Mouse (Mus musculus) neural tube, embryonic 14.5 days (tissue): ENCODE data around the gene Gm20388. TPM values are rescaled to one million over a fixed set of nuclear protein-coding genes. Genes with fewer than 3 reads are reported as not detected.

Experiments
- ATAC-seq: fragments of 200-750 bp; cut with Nextera tagmentation; 2 replicates; pipeline ENCODE4 v1.8.0; 2017; ENCODE audit warnings: low read depth, mild to moderate bottlenecking, moderate TSS enrichment, moderate library complexity
- H3K27ac ChIP-seq: fragments of 300-500 bp; sonication (generic); 2 replicates; pipeline ENCODE4 v1.5.1; 2014; ENCODE audit warnings: low read depth, mild to moderate bottlenecking, control low read depth, low read length, moderate library complexity, mixed read lengths
- H3K27me3 ChIP-seq: fragments of 300-500 bp; sonication (generic); 2 replicates; pipeline ENCODE4 v1.6.1; 2014; ENCODE audit warnings: low read length; ENCODE audit not compliant: control insufficient read depth, insufficient read depth
- H3K36me3 ChIP-seq: fragments of 300-500 bp; sonication (generic); 2 replicates; pipeline ENCODE4 v1.6.1; 2014; ENCODE audit warnings: low read length, mixed read lengths; ENCODE audit not compliant: control insufficient read depth, insufficient read depth
- H3K4me1 ChIP-seq: fragments of 300-500 bp; sonication (generic); 2 replicates; pipeline ENCODE4 v1.6.1; 2014; ENCODE audit warnings: low read length; ENCODE audit not compliant: control insufficient read depth, insufficient read depth
- H3K4me2 ChIP-seq: fragments of 300-500 bp; sonication (generic); 2 replicates; pipeline ENCODE4 v1.6.1; 2014; ENCODE audit warnings: mild to moderate bottlenecking, low read depth, low read length, control low read depth
- H3K4me3 ChIP-seq: fragments of 300-500 bp; sonication (generic); 2 replicates; pipeline ENCODE4 v1.5.1; 2014; ENCODE audit warnings: low read depth, low read length, control low read depth, mixed read lengths
- H3K9ac ChIP-seq: fragments of 300-500 bp; sonication (generic); replicated peaks from 2 replicates; pipeline ENCODE4 v1.6.1; 2014; ENCODE audit warnings: low read depth, mild to moderate bottlenecking, control low read depth, low read length, mixed read lengths
- H3K9me3 ChIP-seq: fragments of 300-500 bp; sonication (generic); 2 replicates; pipeline ENCODE4 v1.6.1; 2016; ENCODE audit warnings: low read length; ENCODE audit not compliant: control insufficient read depth
- WGBS: fragments of 180-500 bp; shearing (Covaris S2); extraction: QIAGEN DNeasy Blood & Tissue Kit; methylation state at CpG from one replicate; pipeline ENCODE4 v1.1.7; 2014; 5-methylcytosine and 5-hydroxymethylcytosine counted together
- polyA plus RNA-seq: library from polyadenylated mRNA; unstranded; fragments of >200 nt; fragmentation: Nextera tagmentation; extraction: Ambion mirVana; gene quantifications from 2 replicates; pipeline ENCODE4 v1.2.1, GENCODE M21; 2014

The Gm20388 gene
- polyA plus RNA-seq, 1 experiment from 2014 or later = 10.3 TPM

DNA sequence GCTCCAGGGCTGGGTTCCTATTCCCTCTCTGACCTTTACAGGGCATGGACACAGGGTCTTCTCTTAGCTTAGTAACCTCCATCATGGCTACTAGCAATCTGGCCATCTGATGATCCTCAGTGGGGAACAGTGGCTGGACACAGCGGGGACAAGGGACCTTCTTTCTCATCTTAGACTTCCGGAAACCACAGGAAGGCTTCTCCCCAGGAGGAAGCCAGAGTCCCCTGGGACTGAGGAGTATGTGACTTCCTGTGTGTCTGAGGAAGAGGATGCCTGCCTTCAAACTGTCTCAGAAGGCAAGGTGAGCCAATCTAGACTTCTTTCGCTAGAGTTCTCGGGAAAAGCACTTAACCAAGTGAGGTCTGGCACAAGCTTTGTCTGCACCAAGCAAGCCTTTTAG, 789.4 kb downstream of the Gm20388 start:
- no peak for ATAC-seq
- Histone ChIP-seq H3K27ac (no peak overlapping the region), H3K27me3 (no peaks in the 10 kb centered on the region), H3K9me3 (no peaks in the 10 kb centered on the region), H3K4me2 (no peak overlapping the region), H3K36me3 (no peaks in the 10 kb centered on the region), H3K9ac (no peak overlapping the region), H3K4me1 (no peaks in the 10 kb centered on the region), H3K4me3 (no peak overlapping the region)
- 88% methylated on average over 4 of the region's 4 CpGs for WGBS

DNA sequence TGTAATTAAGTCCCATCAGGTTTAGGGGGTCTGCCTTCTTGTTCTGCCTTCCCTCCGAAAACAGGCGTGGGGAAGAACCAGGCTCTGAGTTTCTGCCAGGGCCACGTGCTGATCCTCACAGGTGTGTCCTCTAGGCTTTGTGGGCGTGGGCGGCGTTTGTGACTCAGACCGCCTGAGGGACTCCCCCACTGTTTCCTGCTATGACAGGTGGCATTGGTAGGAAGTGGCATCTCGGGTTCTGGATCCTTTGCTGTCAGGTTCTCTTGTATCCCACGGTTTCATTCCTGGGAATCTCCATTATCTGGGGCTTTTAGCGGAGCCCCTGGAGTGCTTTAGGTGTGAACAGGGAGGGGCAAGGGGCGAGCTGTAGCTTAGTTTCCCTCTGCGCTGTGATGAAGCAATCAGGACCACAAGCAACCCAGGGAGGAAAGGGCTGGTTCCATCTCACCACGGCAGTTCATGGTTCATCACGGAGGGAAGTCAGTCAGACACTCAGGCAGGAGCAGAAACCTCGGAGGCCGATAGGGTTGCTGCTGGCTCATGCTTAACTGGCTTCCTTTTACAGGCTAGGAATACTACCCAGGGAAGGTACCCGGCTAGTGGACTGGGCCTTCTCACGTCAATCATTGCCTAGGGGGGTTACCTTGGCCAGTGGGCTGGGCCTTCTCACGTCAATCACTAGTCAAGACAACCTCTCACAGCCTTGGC, 791.3 kb downstream of the Gm20388 start:
- ATAC-seq = no peak
- no peak overlapping the region for H3K4me2 ChIP-seq
- H3K27me3 ChIP-seq = no peaks in the 10 kb centered on the region
- no peak overlapping the region for H3K27ac ChIP-seq
- H3K36me3 ChIP-seq = no peaks in the 10 kb centered on the region
- no peak overlapping the region for H3K9ac ChIP-seq
- H3K4me1 ChIP-seq = no peaks in the 10 kb centered on the region
- 60% methylated on average over 19 of the region's 19 CpGs for WGBS
- H3K9me3 ChIP-seq = no peaks in the 10 kb centered on the region
- no peak overlapping the region for H3K4me3 ChIP-seq

DNA sequence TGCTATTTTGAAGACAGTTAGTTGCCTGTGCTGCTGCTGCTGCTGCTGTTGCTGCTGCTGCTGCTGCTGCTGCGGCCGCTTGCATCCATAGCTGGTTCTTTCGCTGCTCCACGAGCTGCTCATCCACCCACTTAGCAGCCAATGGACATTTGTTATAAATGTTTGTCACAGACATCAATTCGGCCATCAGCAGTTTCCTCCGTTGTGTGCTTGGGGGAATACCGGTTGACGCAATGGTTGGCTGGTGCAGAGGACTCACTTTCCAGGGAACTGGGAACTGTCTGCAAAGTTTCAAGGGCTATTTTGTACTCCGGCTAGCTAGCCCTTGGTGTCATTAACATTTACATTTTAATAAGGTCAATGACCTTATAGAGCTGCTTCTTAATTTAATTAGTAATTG, 793.6 kb downstream of the Gm20388 start:
- no peak for ATAC-seq
- H3K36me3 ChIP-seq = no peaks in the 10 kb centered on the region
- WGBS = 24% methylated on average over 9 of the region's 9 CpGs

DNA sequence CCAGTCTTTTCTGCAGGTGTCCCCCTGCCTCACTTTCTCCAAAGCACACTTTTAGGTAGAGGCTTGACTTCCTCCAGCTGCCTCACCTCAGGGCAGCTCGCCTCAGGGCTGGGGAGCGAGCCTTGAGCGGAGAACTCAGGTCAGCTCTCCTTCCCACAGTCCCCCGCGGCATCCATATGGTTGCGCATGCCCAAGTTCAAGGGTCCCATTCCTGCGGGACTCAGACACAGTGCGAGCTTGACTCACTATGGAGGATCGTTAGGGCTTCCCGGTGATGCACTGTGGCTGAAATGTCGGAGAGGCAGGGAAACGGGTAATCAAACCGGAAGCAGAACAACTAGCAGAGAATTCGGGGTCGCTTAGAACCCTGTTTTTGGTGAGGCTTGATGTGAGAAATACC, 794.5 kb downstream of the Gm20388 start:
- H3K4me2 ChIP-seq = no peak overlapping the region
- H3K36me3 ChIP-seq = no peaks in the 10 kb centered on the region
- WGBS = 76% methylated on average over 15 of the region's 15 CpGs
- no peaks in the 10 kb centered on the region for H3K4me1 ChIP-seq
- no peaks in the 10 kb centered on the region for H3K27me3 ChIP-seq
- no peak overlapping the region for H3K27ac ChIP-seq
- no peak overlapping the region for H3K4me3 ChIP-seq
- no peak for ATAC-seq
- no peaks in the 10 kb centered on the region for H3K9me3 ChIP-seq
- H3K9ac ChIP-seq = no peak overlapping the region

More for the DNA sequence above, 793.6 kb downstream of the Gm20388 start:
- H3K27ac ChIP-seq = no peak overlapping the region
- H3K4me3 ChIP-seq = no peak overlapping the region
- no peaks in the 10 kb centered on the region for H3K27me3 ChIP-seq
- H3K9me3 ChIP-seq = no peaks in the 10 kb centered on the region
- no peak overlapping the region for H3K4me2 ChIP-seq
- H3K9ac ChIP-seq = no peak overlapping the region
- no peaks in the 10 kb centered on the region for H3K4me1 ChIP-seq

DNA sequence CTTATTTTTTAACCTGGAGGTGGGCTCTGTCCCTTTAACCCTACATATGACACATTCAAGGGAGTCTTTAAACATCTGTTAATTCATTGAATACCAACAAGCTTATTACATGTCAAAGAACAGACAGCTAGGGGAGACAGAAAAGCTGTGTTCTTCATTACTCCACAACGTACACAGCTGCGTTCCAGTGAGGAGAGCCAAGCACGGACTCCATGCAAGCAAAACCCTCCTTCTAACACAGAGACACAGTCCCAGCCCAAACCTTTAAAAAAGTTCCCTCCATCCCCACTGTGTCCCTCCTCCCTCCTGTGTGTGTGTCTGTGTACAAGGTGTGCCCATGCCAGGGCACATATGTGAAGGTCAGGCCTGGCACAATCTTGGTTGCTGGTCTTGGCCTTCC, 795.6 kb downstream of the Gm20388 start:
- no peaks in the 10 kb centered on the region for H3K36me3 ChIP-seq
- H3K4me2 ChIP-seq = no peak overlapping the region
- 88% methylated on average over 3 of the region's 3 CpGs for WGBS
- no peaks in the 10 kb centered on the region for H3K9me3 ChIP-seq
- no peak overlapping the region for H3K27ac ChIP-seq
- no peak for ATAC-seq
- no peak overlapping the region for H3K4me3 ChIP-seq
- H3K4me1 ChIP-seq = no peaks in the 10 kb centered on the region
- H3K9ac ChIP-seq = no peak overlapping the region
- H3K27me3 ChIP-seq = no peaks in the 10 kb centered on the region

DNA sequence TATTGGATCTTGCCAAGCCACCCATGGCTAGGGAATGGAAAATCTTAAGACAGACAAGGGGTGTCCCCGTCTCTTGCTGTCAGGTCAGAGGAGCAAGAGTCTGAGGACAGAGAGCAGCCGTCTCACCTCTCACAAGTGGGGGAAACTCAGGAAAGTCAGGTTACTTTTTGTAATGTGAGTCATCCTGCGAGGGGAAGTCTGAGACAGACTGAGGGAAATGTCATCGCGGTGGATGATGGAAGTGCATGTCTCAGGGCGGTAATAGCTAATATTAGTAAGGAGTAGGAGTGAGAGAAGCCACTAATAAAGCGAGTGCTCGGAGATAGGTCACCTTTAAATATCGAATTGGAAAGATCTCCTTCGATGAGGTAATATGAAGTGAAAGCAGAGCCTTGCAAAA, 798.5 kb downstream of the Gm20388 start:
- Histone ChIP-seq H3K27me3 (no peaks in the 10 kb centered on the region), H3K4me1 (no peaks in the 10 kb centered on the region), H3K4me3 (no peak overlapping the region), H3K4me2 (no peak overlapping the region), H3K9ac (no peak overlapping the region), H3K27ac (no peak overlapping the region), H3K9me3 (no peaks in the 10 kb centered on the region), H3K36me3 (no peaks in the 10 kb centered on the region)
- ATAC-seq = no peak
- 83% methylated on average over 10 of the region's 10 CpGs for WGBS

GRCm38 (mm10) chr8:120715200-120715599, 804.6 kb downstream of the Gm20388 start:
- H3K9me3 ChIP-seq = no peaks in the 10 kb centered on the region
- no peaks in the 10 kb centered on the region for H3K4me1 ChIP-seq
- ATAC-seq = no peak
- H3K9ac ChIP-seq = no peak overlapping the region
- H3K27ac ChIP-seq = no peak overlapping the region
- 87% methylated on average over 6 of the region's 6 CpGs for WGBS
- H3K4me3 ChIP-seq = no peak overlapping the region
- no peaks in the 10 kb centered on the region for H3K36me3 ChIP-seq
- no peak overlapping the region for H3K4me2 ChIP-seq
- H3K27me3 ChIP-seq = no peaks in the 10 kb centered on the region

DNA sequence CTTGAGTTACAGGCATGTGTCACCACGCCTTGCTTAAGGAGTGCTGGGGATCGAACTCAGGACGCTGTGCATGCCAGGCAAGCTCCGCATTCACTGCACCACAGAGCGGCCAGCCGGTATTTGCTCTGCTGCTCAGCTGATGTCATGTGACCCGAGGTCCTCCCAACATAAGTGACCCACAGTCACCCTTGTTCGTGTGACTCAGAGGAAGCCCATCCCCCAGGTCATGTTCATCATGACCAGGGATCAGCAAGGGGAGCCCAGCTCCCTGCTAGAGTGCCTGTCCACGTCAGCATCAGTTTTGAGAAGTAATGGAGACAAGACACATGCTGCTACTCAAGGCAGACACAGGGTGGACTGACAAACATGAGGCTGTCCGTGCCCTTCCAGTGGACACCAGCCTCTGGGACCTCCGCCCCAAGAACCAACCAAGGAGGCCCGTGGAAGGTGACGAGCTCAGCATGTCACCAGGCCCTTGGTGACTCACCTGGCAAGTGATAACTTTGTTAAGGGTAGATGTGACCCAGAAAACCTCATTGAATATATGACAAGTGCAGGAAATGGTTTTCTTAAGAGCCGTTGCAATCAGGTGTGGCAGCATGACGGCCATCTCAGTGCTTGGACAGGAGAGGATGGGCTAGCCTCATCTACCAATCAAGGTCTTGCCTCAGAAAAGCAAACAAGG, 805.5 kb downstream of the Gm20388 start:
- 82% methylated on average over 15 of the region's 15 CpGs for WGBS
- H3K36me3 ChIP-seq = no peaks in the 10 kb centered on the region
- H3K27ac ChIP-seq = no peak overlapping the region
- no peaks in the 10 kb centered on the region for H3K4me1 ChIP-seq
- no peaks in the 10 kb centered on the region for H3K9me3 ChIP-seq
- H3K9ac ChIP-seq = no peak overlapping the region
- H3K4me2 ChIP-seq = no peak overlapping the region
- ATAC-seq = no peak
- no peak overlapping the region for H3K4me3 ChIP-seq
- H3K27me3 ChIP-seq = no peaks in the 10 kb centered on the region

DNA sequence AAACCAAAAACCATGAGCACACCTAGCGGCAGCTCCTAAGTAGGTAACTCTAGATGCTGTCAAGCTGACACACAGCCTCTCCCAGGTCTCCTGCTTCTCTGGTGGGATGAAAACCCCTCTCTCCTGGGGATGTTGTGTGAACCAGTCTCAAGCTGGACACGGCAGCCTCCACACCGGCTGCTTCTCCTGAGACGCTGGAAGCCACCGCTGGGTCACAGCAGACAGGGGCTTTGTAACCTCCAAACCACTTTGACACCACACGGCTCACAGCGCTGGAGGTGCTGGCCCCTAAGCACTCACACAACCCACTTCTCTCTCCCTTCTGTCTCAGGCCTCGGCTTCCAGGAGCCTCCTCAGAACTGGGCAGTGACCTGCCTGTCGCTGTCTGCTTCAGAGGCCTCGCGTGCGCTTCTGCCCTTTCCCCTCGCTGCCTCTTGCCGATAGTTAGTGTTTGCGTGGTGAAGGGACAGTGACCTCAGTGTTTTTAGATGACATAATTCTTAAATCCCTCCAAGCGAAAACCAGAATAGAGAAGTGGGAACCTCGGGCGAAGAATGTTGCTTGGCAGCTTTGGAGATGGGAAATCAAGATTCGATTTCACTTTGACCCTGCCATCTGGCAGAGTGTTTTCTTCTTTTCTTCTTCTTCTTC, 809.1 kb downstream of the Gm20388 start:
- H3K9ac ChIP-seq = no peak overlapping the region
- no peaks in the 10 kb centered on the region for H3K36me3 ChIP-seq
- no peak for ATAC-seq
- no peaks in the 10 kb centered on the region for H3K4me1 ChIP-seq
- no peak overlapping the region for H3K27ac ChIP-seq
- WGBS = 72% methylated on average over 19 of the region's 19 CpGs
- H3K4me2 ChIP-seq = no peak overlapping the region
- H3K4me3 ChIP-seq = no peak overlapping the region
- no peaks in the 10 kb centered on the region for H3K9me3 ChIP-seq
- no peaks in the 10 kb centered on the region for H3K27me3 ChIP-seq
